Mouse (Mus musculus): ENCODE measurements at regions not wholly inside any gene's neighbourhood (a gene's known extent, or its start where the extent isn't known, plus 50 kb on each side); places are given as distances from the start of the nearest gene placed in this dataset.

- no peaks in the 10 kb centered on the region for H3K27me3 ChIP-seq (replicated peaks)
These were observed 547.2 kb upstream of the Frg1 start for GRCm38 (mm10) chr8:41964088-41964487.

DNA sequence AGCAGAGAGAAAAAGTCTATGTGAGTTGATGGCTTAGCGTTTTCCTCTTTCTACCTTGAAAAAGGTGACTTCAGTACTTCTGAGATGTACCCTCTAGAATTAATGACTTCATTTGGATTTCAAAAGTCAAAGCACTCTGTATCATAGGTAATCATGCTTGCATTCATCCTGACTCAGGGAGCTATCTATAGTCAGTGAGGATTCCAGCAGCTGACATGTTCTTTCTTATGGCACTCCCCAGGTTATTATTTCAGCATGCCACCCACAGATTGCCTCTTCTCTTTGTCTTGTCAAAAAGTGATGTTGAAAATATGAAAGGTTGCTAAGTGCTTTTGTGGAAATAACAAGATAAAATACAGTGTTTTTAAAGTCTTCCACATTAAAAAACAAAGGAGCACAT lies 540.0 kb upstream of the Frg1 start:
- H3K27ac ChIP-seq (replicated peaks): no peak overlapping the region
- no peak overlapping the region for H3K4me3 ChIP-seq
- 88% methylated on average over 1 of the region's 1 CpGs for WGBS
- no peak overlapping the region for H3K4me2 ChIP-seq
- H3K36me3 ChIP-seq: no peaks in the 10 kb centered on the region
- no peak for ATAC-seq (ENCODE audit: extremely low read depth, insufficient number of reproducible peaks, low FRiP score, low TSS enrichment)
- H3K9me3 ChIP-seq: no peaks in the 10 kb centered on the region
- H3K4me1 ChIP-seq: no peaks in the 10 kb centered on the region
- no peak overlapping the region for H3K9ac ChIP-seq
- no peaks in the 10 kb centered on the region for H3K27me3 ChIP-seq (replicated peaks)

More at GRCm38 (mm10) chr8:41964088-41964487, 547.2 kb upstream of the Frg1 start:
- no peaks in the 10 kb centered on the region for H3K4me1 ChIP-seq
- no peaks in the 10 kb centered on the region for H3K36me3 ChIP-seq
- no peak overlapping the region for H3K4me2 ChIP-seq
- no peak overlapping the region for H3K4me3 ChIP-seq
- H3K9ac ChIP-seq: no peak overlapping the region
- H3K27ac ChIP-seq (replicated peaks): no peak overlapping the region
- ATAC-seq (ENCODE audit: extremely low read depth, insufficient number of reproducible peaks, low FRiP score, low TSS enrichment): no peak
- H3K9me3 ChIP-seq: no peaks in the 10 kb centered on the region

GRCm38 (mm10) chr8:41950736-41951135 lies 533.9 kb upstream of the Frg1 start:
- WGBS: 81% methylated on average over 1 of the region's 1 CpGs
- no peak for ATAC-seq (ENCODE audit: extremely low read depth, insufficient number of reproducible peaks, low FRiP score, low TSS enrichment)
- Histone ChIP-seq H3K27ac (replicated peaks) (no peak overlapping the region), H3K27me3 (replicated peaks) (no peaks in the 10 kb centered on the region), H3K36me3 (no peaks in the 10 kb centered on the region), H3K4me1 (no peaks in the 10 kb centered on the region), H3K9me3 (no peaks in the 10 kb centered on the region), H3K9ac (no peak overlapping the region), H3K4me3 (no peak overlapping the region), H3K4me2 (no peak overlapping the region)

- 78% methylated on average over 4 of the region's 4 CpGs for WGBS
- no peaks in the 10 kb centered on the region for H3K9me3 ChIP-seq
- H3K36me3 ChIP-seq: no peaks in the 10 kb centered on the region
- H3K4me1 ChIP-seq: no peaks in the 10 kb centered on the region
- H3K4me3 ChIP-seq: no peak overlapping the region
- no peak overlapping the region for H3K9ac ChIP-seq
- H3K27me3 ChIP-seq (replicated peaks): no peaks in the 10 kb centered on the region
- ATAC-seq (ENCODE audit: extremely low read depth, insufficient number of reproducible peaks, low FRiP score, low TSS enrichment): no peak
- H3K27ac ChIP-seq (replicated peaks): no peak overlapping the region
- H3K4me2 ChIP-seq: no peak overlapping the region
These were observed 522.4 kb upstream of the Frg1 start for GRCm38 (mm10) chr8:41939298-41939697.

DNA sequence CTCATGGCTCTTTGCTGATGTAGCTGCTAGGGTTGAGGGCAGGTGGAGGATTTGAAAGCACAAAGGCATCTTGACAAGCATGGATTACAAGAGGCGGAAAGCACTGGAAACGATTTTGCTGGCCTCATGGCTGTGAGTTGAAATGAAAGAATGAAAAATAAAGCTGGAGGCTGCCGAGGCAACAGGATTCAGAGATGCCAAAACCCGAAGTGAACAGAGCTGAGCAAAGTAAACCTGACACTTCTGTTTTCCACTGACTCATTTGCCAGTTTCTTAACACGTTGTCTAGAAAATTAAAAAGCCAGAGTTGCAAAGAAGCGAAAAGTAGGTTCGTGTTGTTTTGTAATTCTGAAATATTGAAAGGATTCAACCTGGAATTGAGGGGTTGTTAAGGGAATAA lies 504.2 kb upstream of the Frg1 start:
- Histone ChIP-seq H3K4me2 (no peak overlapping the region), H3K4me1 (no peaks in the 10 kb centered on the region), H3K9me3 (peaks cover 3% of the 10 kb centered on the region; the same call in 1 of the 2 replicates), H3K36me3 (no peaks in the 10 kb centered on the region), H3K27me3 (replicated peaks) (no peaks in the 10 kb centered on the region), H3K27ac (replicated peaks) (no peak overlapping the region), H3K4me3 (no peak overlapping the region), H3K9ac (no peak overlapping the region)
- 70% methylated on average over 7 of the region's 7 CpGs for WGBS
- ATAC-seq (ENCODE audit: extremely low read depth, insufficient number of reproducible peaks, low FRiP score, low TSS enrichment): no peak

GRCm38 (mm10) chr8:41920536-41920935 lies 503.7 kb upstream of the Frg1 start:
- Histone ChIP-seq H3K4me1 (no peaks in the 10 kb centered on the region), H3K27me3 (replicated peaks) (no peaks in the 10 kb centered on the region), H3K36me3 (no peaks in the 10 kb centered on the region), H3K4me3 (no peak overlapping the region), H3K9ac (no peak overlapping the region), H3K9me3 (peaks cover 3% of the 10 kb centered on the region; the same call in 1 of the 2 replicates), H3K4me2 (no peak overlapping the region), H3K27ac (replicated peaks) (no peak overlapping the region)
- no peak for ATAC-seq (ENCODE audit: extremely low read depth, insufficient number of reproducible peaks, low FRiP score, low TSS enrichment)
- WGBS: 68% methylated on average over 3 of the region's 3 CpGs

DNA sequence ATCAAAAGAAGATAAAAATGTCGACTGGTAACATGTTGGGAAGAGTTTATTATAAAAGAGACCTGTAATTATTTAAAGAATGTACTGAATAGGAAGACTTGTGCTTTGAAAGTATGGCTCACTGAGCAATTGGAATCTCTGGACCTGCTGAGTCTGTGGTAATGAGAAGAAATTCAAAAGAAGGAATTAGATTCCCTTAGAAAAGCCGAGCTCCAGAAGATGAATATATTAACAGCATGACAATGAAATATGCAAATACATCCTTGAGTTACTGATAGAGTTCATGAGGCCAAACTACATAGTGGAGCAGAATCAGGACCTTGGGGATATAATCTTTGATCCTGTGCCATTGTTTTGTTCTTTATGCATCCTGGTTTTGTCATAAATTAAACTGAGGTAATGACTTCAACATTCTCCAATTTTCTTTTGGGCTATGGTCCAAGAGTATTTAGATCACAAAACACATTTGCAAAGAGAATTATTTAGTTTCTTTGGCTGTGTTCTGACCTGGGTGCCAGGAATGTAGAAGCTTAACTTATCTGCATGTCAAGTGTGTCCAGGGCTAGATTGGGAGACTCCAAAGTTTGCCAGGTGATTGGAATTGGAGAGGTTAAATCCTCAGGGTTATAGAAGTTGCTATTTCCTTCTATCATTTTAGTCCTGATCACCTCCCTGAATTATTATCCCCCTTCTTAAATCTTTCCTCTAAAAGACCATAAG lies 461.3 kb upstream of the Frg1 start:
- Histone ChIP-seq H3K4me2 (no peak overlapping the region), H3K4me1 (no peaks in the 10 kb centered on the region), H3K9ac (no peak overlapping the region), H3K27ac (replicated peaks) (no peak overlapping the region), H3K36me3 (no peaks in the 10 kb centered on the region), H3K4me3 (no peak overlapping the region), H3K27me3 (replicated peaks) (no peaks in the 10 kb centered on the region), H3K9me3 (no peaks in the 10 kb centered on the region)
- ATAC-seq (ENCODE audit: extremely low read depth, insufficient number of reproducible peaks, low FRiP score, low TSS enrichment): no peak
- 41% methylated on average over 2 of the region's 2 CpGs for WGBS

DNA sequence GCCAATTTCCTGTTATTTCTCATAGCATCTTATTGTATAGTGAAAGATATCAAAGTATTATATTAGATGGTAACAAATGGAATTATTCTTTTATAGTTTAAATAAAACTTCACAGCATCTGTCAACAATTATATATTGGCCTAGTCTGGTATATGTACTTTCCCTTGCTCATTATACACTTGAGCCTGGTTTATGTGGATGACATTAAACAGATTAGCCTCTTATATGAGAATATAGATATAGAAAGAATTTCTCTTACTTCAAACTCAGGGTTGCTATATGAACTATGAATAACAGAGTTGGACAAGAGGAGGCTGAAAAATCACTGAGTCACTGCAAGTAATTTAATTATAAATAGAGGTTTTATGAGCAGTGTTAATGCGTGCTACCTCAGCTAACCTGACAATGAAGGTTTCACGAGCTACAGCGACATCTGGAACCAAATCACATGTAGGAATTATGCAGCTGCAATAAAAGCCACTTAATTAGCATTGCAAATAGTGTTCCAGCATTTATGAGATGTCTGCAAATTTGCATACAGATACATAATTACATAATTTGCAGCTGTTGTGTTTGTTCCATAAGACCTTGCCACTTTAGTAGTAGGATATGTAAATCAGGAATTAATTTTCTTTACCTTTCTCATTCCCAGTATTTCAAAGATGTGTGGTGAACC lies 452.9 kb upstream of the Frg1 start:
- Histone ChIP-seq H3K9ac (no peak overlapping the region), H3K27me3 (replicated peaks) (no peaks in the 10 kb centered on the region), H3K4me3 (no peak overlapping the region), H3K27ac (replicated peaks) (no peak overlapping the region), H3K4me1 (no peaks in the 10 kb centered on the region), H3K9me3 (no peaks in the 10 kb centered on the region), H3K4me2 (no peak overlapping the region), H3K36me3 (no peaks in the 10 kb centered on the region)
- ATAC-seq (ENCODE audit: extremely low read depth, insufficient number of reproducible peaks, low FRiP score, low TSS enrichment): no peak
- WGBS: 78% methylated on average over 3 of the region's 3 CpGs

- 82% methylated on average over 7 of the region's 7 CpGs for WGBS
- Histone ChIP-seq H3K4me1 (no peaks in the 10 kb centered on the region), H3K4me3 (no peak overlapping the region), H3K4me2 (no peak overlapping the region), H3K27me3 (replicated peaks) (no peaks in the 10 kb centered on the region), H3K9ac (no peak overlapping the region), H3K27ac (replicated peaks) (no peak overlapping the region), H3K36me3 (no peaks in the 10 kb centered on the region), H3K9me3 (no peaks in the 10 kb centered on the region)
- no peak for ATAC-seq (ENCODE audit: extremely low read depth, insufficient number of reproducible peaks, low FRiP score, low TSS enrichment)
These were observed 444.0 kb upstream of the Frg1 start for GRCm38 (mm10) chr8:41860918-41861317.

GRCm38 (mm10) chr8:41831713-41832112 lies 414.8 kb upstream of the Frg1 start:
- ATAC-seq (ENCODE audit: extremely low read depth, insufficient number of reproducible peaks, low FRiP score, low TSS enrichment): no peak
- H3K9me3 ChIP-seq: no peaks in the 10 kb centered on the region

DNA sequence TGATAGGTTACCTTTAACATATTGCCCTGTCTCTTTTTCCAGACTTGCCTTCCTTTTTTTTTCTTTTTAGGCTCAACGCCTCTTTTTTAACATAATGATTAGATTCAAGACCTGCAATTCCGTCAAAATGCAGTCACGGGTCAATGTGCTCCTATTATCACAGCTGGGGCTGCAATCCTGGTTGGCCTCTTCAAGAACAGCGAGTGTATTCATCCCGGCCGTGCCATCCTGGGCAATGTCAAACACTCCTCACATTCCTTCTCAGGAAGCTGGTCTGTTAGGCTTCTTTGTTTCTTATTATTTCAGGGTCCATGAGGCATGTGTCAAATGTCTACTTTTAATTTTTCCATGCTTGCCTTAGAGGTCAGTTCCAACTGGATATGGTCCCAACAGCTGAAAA lies 413.5 kb upstream of the Frg1 start:
- Histone ChIP-seq H3K9me3 (no peaks in the 10 kb centered on the region), H3K4me2 (peak overlapping the region; percentile 45), H3K4me1 (peaks cover 16% of the 10 kb centered on the region; the same call in 1 of the 2 replicates), H3K27me3 (replicated peaks) (no peaks in the 10 kb centered on the region), H3K4me3 (no peak overlapping the region), H3K27ac (replicated peaks) (peak overlapping the region; percentile 58), H3K36me3 (no peaks in the 10 kb centered on the region), H3K9ac (no peak overlapping the region)
- no peak for ATAC-seq (ENCODE audit: extremely low read depth, insufficient number of reproducible peaks, low FRiP score, low TSS enrichment)
- WGBS: 23% methylated on average over 6 of the region's 6 CpGs

More at GRCm38 (mm10) chr8:41831713-41832112, 414.8 kb upstream of the Frg1 start:
- Histone ChIP-seq H3K4me3 (no peak overlapping the region), H3K4me2 (no peak overlapping the region), H3K9ac (no peak overlapping the region), H3K4me1 (peaks cover 16% of the 10 kb centered on the region; the same call in 1 of the 2 replicates), H3K27me3 (replicated peaks) (no peaks in the 10 kb centered on the region), H3K27ac (replicated peaks) (no peak overlapping the region), H3K36me3 (no peaks in the 10 kb centered on the region)
- 68% methylated on average over 4 of the region's 4 CpGs for WGBS

DNA sequence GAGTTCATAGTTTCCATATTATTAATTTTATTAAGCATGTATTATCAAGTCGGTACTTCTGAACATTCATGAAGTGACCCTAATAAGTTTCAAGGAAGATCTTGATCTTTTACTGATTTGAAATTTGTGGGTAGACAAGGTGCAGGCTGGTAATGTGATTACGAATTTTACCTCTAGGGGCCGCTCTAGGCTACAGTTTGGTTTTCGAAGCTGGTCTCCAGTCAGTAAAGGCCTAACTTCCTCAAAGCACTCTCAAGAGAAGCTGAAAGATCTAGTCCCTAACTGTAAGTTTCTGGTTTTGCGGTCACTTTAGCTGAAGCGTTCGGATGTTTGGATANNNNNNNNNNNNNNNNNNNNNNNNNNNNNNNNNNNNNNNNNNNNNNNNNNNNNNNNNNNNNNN lies 408.1 kb upstream of the Frg1 start:
- Histone ChIP-seq H3K4me2 (no peak overlapping the region), H3K9me3 (no peaks in the 10 kb centered on the region), H3K9ac (no peak overlapping the region), H3K27ac (replicated peaks) (no peak overlapping the region), H3K27me3 (replicated peaks) (no peaks in the 10 kb centered on the region), H3K4me3 (no peak overlapping the region), H3K36me3 (no peaks in the 10 kb centered on the region), H3K4me1 (0 out of 2 replicates have a peak, but pooled peaks cover 7% of the 10 kb centered on the region)
- 20% methylated on average over 7 of the region's 7 CpGs for WGBS
- ATAC-seq (ENCODE audit: extremely low read depth, insufficient number of reproducible peaks, low FRiP score, low TSS enrichment): no peak

Measured in heart, embryonic 13.5 days (tissue).